Comparison of ENCODE assay signal across 8 mouse cellular contexts in genomic region chr2:115592651-115593119, GRCm38 (mm10). TPM values are rescaled to one million over a fixed set of nuclear protein-coding genes. Genes with fewer than 3 reads are reported as not detected.
A peak's percentile ranks its signal among the peaks of the same experiment; 100 is the strongest.
DNase-seq lines count a peak whose midpoint lies in the region; ATAC-seq and TF ChIP-seq lines count a peak whose summit lies in the region.

No protein-coding gene starts in this region.

- ATAC-seq in midbrain, embryonic 14.5 days (ENCODE audit: low FRiP score, low TSS enrichment): no peak
- ATAC-seq in forebrain, postnatal 0 days: peak; percentile 81
- ATAC-seq in midbrain, postnatal 0 days (ENCODE audit: low FRiP score): no peak; the same call in 1 of the 2 replicates
- ATAC-seq in erythroid progenitor cell, adult 5-6 weeks (replicated peaks; ENCODE audit: low FRiP score, poor library complexity, severe bottlenecking): no peak

- no peak overlapping the region for H3K27ac ChIP-seq in midbrain, embryonic 14.5 days (replicated peaks; ENCODE audit: low read depth, low read length)
- no peak overlapping the region for H3K27ac ChIP-seq in midbrain, embryonic 10.5 days (replicated peaks)
- H3K27ac ChIP-seq in forebrain, postnatal 0 days (ENCODE audit: low read depth, low read length): no peak overlapping the region
- H3K27ac ChIP-seq in midbrain, postnatal 0 days (ENCODE audit: low read depth, low read length): no peak overlapping the region

- no peaks in the 10 kb centered on the region for H3K36me3 ChIP-seq in midbrain, embryonic 14.5 days (ENCODE audit: control insufficient read depth, insufficient read depth, low read length)
- no peaks in the 10 kb centered on the region for H3K36me3 ChIP-seq in midbrain, embryonic 10.5 days
- H3K36me3 ChIP-seq in forebrain, postnatal 0 days (ENCODE audit: insufficient read depth): no peaks in the 10 kb centered on the region
- H3K36me3 ChIP-seq in midbrain, postnatal 0 days (ENCODE audit: insufficient read depth, low read length): no peaks in the 10 kb centered on the region

- H3K4me2 ChIP-seq in midbrain, embryonic 14.5 days (ENCODE audit: low read length): no peak overlapping the region
- no peak overlapping the region for H3K4me2 ChIP-seq in forebrain, postnatal 0 days (ENCODE audit: low read depth)
- no peak overlapping the region for H3K4me2 ChIP-seq in midbrain, postnatal 0 days (ENCODE audit: low read depth, low read length, poor library complexity, severe bottlenecking)

- no peaks in the 10 kb centered on the region for H3K4me1 ChIP-seq in midbrain, embryonic 14.5 days (ENCODE audit: control insufficient read depth, insufficient read depth, low read length)
- H3K4me1 ChIP-seq in midbrain, embryonic 10.5 days: no peaks in the 10 kb centered on the region
- H3K4me1 ChIP-seq in forebrain, postnatal 0 days (ENCODE audit: insufficient read depth): no peaks in the 10 kb centered on the region
- no peaks in the 10 kb centered on the region; the same call in 1 of the 2 replicates for H3K4me1 ChIP-seq in midbrain, postnatal 0 days (ENCODE audit: insufficient read depth, low read length)

- H3K9me3 ChIP-seq in midbrain, embryonic 14.5 days (ENCODE audit: control insufficient read depth, low read length): no peaks in the 10 kb centered on the region
- H3K9me3 ChIP-seq in midbrain, embryonic 10.5 days (replicated peaks): no peaks in the 10 kb centered on the region
- no peaks in the 10 kb centered on the region for H3K9me3 ChIP-seq in forebrain, postnatal 0 days (ENCODE audit: low read length)
- no peaks in the 10 kb centered on the region for H3K9me3 ChIP-seq in midbrain, postnatal 0 days (ENCODE audit: low read length)

- H3K4me3 ChIP-seq in midbrain, embryonic 14.5 days (replicated peaks; ENCODE audit: low read depth, low read length): no peak overlapping the region
- H3K4me3 ChIP-seq in midbrain, embryonic 10.5 days: no peak overlapping the region
- H3K4me3 ChIP-seq in forebrain, postnatal 0 days (ENCODE audit: low read depth, low read length): no peak overlapping the region
- H3K4me3 ChIP-seq in midbrain, postnatal 0 days (ENCODE audit: low read depth, low read length): no peak overlapping the region

- 81% methylated on average over 2 of the region's 2 CpGs for WGBS in midbrain, embryonic 14.5 days
- 91% methylated on average over 2 of the region's 2 CpGs for WGBS in midbrain, embryonic 10.5 days
- WGBS in forebrain, postnatal 0 days: 34% methylated on average over 2 of the region's 2 CpGs
- WGBS in midbrain, postnatal 0 days: 72% methylated on average over 2 of the region's 2 CpGs

- no peaks in the 10 kb centered on the region for H3K27me3 ChIP-seq in midbrain, embryonic 14.5 days (ENCODE audit: control insufficient read depth, insufficient read depth, low read length)
- H3K27me3 ChIP-seq in midbrain, embryonic 10.5 days (ENCODE audit: low read depth, poor library complexity, severe bottlenecking): no peaks in the 10 kb centered on the region
- H3K27me3 ChIP-seq in forebrain, postnatal 0 days (ENCODE audit: insufficient read depth, low read length): no peaks in the 10 kb centered on the region
- no peaks in the 10 kb centered on the region for H3K27me3 ChIP-seq in midbrain, postnatal 0 days (ENCODE audit: insufficient read depth, low read length)

- intact Hi-C loops in heart, postnatal 10 days (cut with DNase I): no loop called here

- TF ChIP-seq CTCF in forebrain, postnatal 0 days (IDR thresholded peaks at IDR 0.05; ENCODE audit: low read depth): no peak
- TF ChIP-seq CTCF in midbrain, postnatal 0 days (IDR thresholded peaks at IDR 0.05): no peak

- no peak overlapping the region for H3K9ac ChIP-seq in midbrain, embryonic 14.5 days (replicated peaks; ENCODE audit: low read length)
- no peak overlapping the region for H3K9ac ChIP-seq in forebrain, postnatal 0 days
- H3K9ac ChIP-seq in midbrain, postnatal 0 days (replicated peaks; ENCODE audit: low read length, poor library complexity, severe bottlenecking): no peak overlapping the region

- peak; percentile 26 for DNase-seq in midbrain, embryonic 14.5 days
- DNase-seq in midbrain, embryonic 10.5 days (ENCODE audit: low spot score): no peak
- DNase-seq in forebrain, postnatal 0 days: peak; percentile 50
- peak; percentile 64 to 70 for DNase-seq in heart, postnatal 10 days
- DNase-seq in layer of hippocampus, adult 9-11 months: peak; percentile 32
- DNase-seq in midbrain, postnatal 0 days (ENCODE audit: low spot score): peak; percentile 69
- DNase-seq in thymus, postnatal 4 days: no peak

RNA-seq across cellular contexts. Expression of gene BC052040, which starts 11.2 kb away (rescaled TPM):
- polyA plus RNA-seq in midbrain, embryonic 14.5 days (2014; fragmentation: Nextera tagmentation; extraction: Ambion mirVana): 10.4 and 15.7 TPM in 2 replicates
- 19.6 and 21.7 TPM in 2 replicates for polyA plus RNA-seq in midbrain, embryonic 10.5 days (2016; fragmentation: Nextera tagmentation; extraction: Ambion mirVana)
- total RNA-seq in forebrain, postnatal 0 days (2014; rRNA removed): 12.5 and 12.7 TPM in 2 replicates
- 14.3 and 15.1 TPM in 2 replicates for polyA plus RNA-seq in forebrain, postnatal 0 days (2015; fragmentation: Nextera tagmentation; extraction: Ambion mirVana)
- total RNA-seq in heart, postnatal 10 days (2021): 1 to 10 TPM; 3.2 to 3.6 TPM
- total RNA-seq in midbrain, postnatal 0 days (2014; rRNA removed): 17.3 and 18.9 TPM in 2 replicates
- 16.1 and 16.8 TPM in 2 replicates for polyA plus RNA-seq in midbrain, postnatal 0 days (2015; fragmentation: Nextera tagmentation; extraction: Ambion mirVana)
- 20.5 and 28.1 TPM in 2 replicates for total RNA-seq in erythroid progenitor cell, adult 5-6 weeks (2015; ENCODE audit: low replicate concordance)
- total RNA-seq in erythroid progenitor cell, adult 5-6 weeks (2017; ENCODE audit: low replicate concordance): 10.0 and 13.9 TPM in 2 replicates

Comparison
In these comparisons a context has a peak if more than half of its experiments do, and no peak if none do; other contexts are left out.
1. DNase-seq: peak in midbrain, embryonic 14.5 days (single experiment), forebrain, postnatal 0 days (single experiment), heart, postnatal 10 days (2 of 2), layer of hippocampus, adult 9-11 months (single experiment) and midbrain, postnatal 0 days (single experiment); none in midbrain, embryonic 10.5 days (single experiment) and thymus, postnatal 4 days (single experiment).